Mouse (Mus musculus) midbrain, postnatal 0 days (tissue): ENCODE data around the gene Zranb3. TPM values are rescaled to one million over a fixed set of nuclear protein-coding genes. Genes with fewer than 3 reads are reported as not detected.

ENCODE experiments used
- ATAC-seq: fragments of 200-750 bp; cut with Nextera tagmentation; 2 replicates; pipeline ENCODE4 v1.8.0; 2017; ENCODE audit warnings: moderate number of reproducible peaks, mild to moderate bottlenecking, moderate TSS enrichment, moderate library complexity; ENCODE audit not compliant: low FRiP score
- DNase-seq: peaks from one replicate; pipeline ENCODE4 v3.0.0-alpha.2; 2015; ENCODE audit warnings: low spot score
- H3K27ac ChIP-seq: fragments of 300-500 bp; sonication (generic); 2 replicates; pipeline ENCODE4 v1.5.1; 2014; ENCODE audit warnings: low read depth, mild to moderate bottlenecking, low read length, mixed read lengths
- H3K27me3 ChIP-seq: fragments of 300-500 bp; sonication (generic); 2 replicates; pipeline ENCODE4 v1.6.1; 2014; ENCODE audit warnings: low read length, control low read depth, mixed read lengths; ENCODE audit not compliant: insufficient read depth
- H3K36me3 ChIP-seq: fragments of 300-500 bp; sonication (generic); 2 replicates; pipeline ENCODE4 v1.6.1; 2014; ENCODE audit warnings: low read length, control low read depth, mixed read lengths; ENCODE audit not compliant: insufficient read depth
- H3K4me1 ChIP-seq: fragments of 300-500 bp; sonication (generic); 2 replicates; pipeline ENCODE4 v1.6.1; 2014; ENCODE audit warnings: mild to moderate bottlenecking, control low read depth, antibody characterized with exemption, low read length, mixed read lengths; ENCODE audit not compliant: insufficient read depth
- H3K4me2 ChIP-seq: fragments of 300-500 bp; sonication (generic); 2 replicates; pipeline ENCODE4 v1.6.1; 2014; ENCODE audit warnings: low read depth, mild to moderate bottlenecking, low read length, mixed read lengths; ENCODE audit not compliant: poor library complexity, severe bottlenecking
- H3K4me3 ChIP-seq: fragments of 300-500 bp; sonication (generic); 2 replicates; pipeline ENCODE4 v1.5.1; 2014; ENCODE audit warnings: low read depth, mild to moderate bottlenecking, low read length, moderate library complexity
- H3K9ac ChIP-seq: fragments of 300-500 bp; sonication (generic); replicated peaks from 2 replicates; pipeline ENCODE4 v1.6.1; 2014; ENCODE audit warnings: mild to moderate bottlenecking, low read length, moderate library complexity, mixed read lengths; ENCODE audit not compliant: poor library complexity, severe bottlenecking
- H3K9me3 ChIP-seq: fragments of 300-500 bp; sonication (generic); 2 replicates; pipeline ENCODE4 v1.6.1; 2016; ENCODE audit warnings: low read length, control low read depth
- CTCF ChIP-seq: IDR thresholded peaks from 2 replicates; pipeline ENCODE4 v1.5.1; 2016; ENCODE audit warnings: antibody characterized with exemption, mild to moderate bottlenecking
- WGBS: fragments of 180-500 bp; shearing (Covaris S2); extraction: QIAGEN DNeasy Blood & Tissue Kit; methylation state at CpG from one replicate; pipeline ENCODE4 v1.1.7; 2014; 5-methylcytosine and 5-hydroxymethylcytosine counted together
- polyA plus RNA-seq: library from polyadenylated mRNA; unstranded; fragments of >200 nt; fragmentation: Nextera tagmentation; extraction: Ambion mirVana; gene quantifications from 2 replicates; pipeline ENCODE4 v1.2.1, GENCODE M21; 2015
- total RNA-seq: library from RNA; depleted of rRNA; stranded (reverse); fragments of >200 nt; gene quantifications from 2 replicates; pipeline ENCODE4 v1.2.3, GENCODE M21; 2014

Zranb3 gene
- total and polyA plus RNA-seq, 2 experiments from 2014 or later = 2.9 to 4.2 TPM

- no peak overlapping the region for H3K27ac ChIP-seq
- no peaks in the 10 kb centered on the region for H3K4me1 ChIP-seq
- TF ChIP-seq CTCF = no peak
- WGBS = 79% methylated on average over 5 of the region's 5 CpGs
- no peak overlapping the region for H3K4me3 ChIP-seq
- H3K36me3 ChIP-seq = no peaks in the 10 kb centered on the region
- H3K9me3 ChIP-seq = no peaks in the 10 kb centered on the region
- H3K4me2 ChIP-seq = no peak overlapping the region
- no peaks in the 10 kb centered on the region for H3K27me3 ChIP-seq
- DNase-seq (no peak), ATAC-seq (no peak)
- no peak overlapping the region for H3K9ac ChIP-seq
Observed at GRCm38 (mm10) chr1:128080936-128081696, 21.7 kb downstream of the Zranb3 start.

- Histone ChIP-seq H3K4me1 (no peaks in the 10 kb centered on the region), H3K4me2 (no peak overlapping the region), H3K4me3 (no peak overlapping the region), H3K36me3 (no peaks in the 10 kb centered on the region), H3K27ac (no peak overlapping the region), H3K27me3 (no peaks in the 10 kb centered on the region), H3K9me3 (no peaks in the 10 kb centered on the region), H3K9ac (no peak overlapping the region)
- no peak for DNase-seq
- TF ChIP-seq CTCF = no peak
- WGBS = 100% methylated on average over 1 of the region's 1 CpGs
- no peak for ATAC-seq
Observed at GRCm38 (mm10) chr1:128078646-128079045, 24.2 kb downstream of the Zranb3 start.

DNA sequence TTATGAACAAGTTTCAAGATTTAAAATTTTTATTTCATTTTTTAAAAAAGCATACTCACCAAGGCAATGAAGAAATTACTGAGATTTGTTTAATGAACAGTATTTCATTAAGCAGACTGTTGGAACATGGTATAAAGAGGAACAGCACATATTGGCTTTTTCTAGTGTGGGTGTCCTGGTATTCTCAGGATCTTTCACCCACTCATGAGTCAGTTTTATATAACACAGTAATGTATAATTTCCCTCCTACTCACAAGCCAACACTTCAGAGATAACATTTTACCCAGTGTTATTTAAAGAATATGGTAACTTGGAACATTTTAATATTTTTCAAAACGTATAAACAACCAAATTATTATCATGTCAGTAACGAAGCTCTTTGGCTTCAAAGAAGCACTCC lies 25.1 kb downstream of the Zranb3 start:
- Histone ChIP-seq H3K4me2 (no peak overlapping the region), H3K9ac (no peak overlapping the region), H3K4me1 (no peaks in the 10 kb centered on the region), H3K27ac (no peak overlapping the region), H3K27me3 (no peaks in the 10 kb centered on the region), H3K4me3 (no peak overlapping the region), H3K9me3 (no peaks in the 10 kb centered on the region), H3K36me3 (no peaks in the 10 kb centered on the region)
- DNase-seq = no peak
- TF ChIP-seq CTCF = no peak
- ATAC-seq = no peak
- 98% methylated on average over 2 of the region's 2 CpGs for WGBS

- H3K9me3 ChIP-seq = no peaks in the 10 kb centered on the region
- DNase-seq = no peak
- H3K36me3 ChIP-seq = no peaks in the 10 kb centered on the region
- no peak overlapping the region for H3K9ac ChIP-seq
- H3K27me3 ChIP-seq = no peaks in the 10 kb centered on the region
- H3K4me3 ChIP-seq = no peak overlapping the region
- no peak overlapping the region for H3K4me2 ChIP-seq
- no peaks in the 10 kb centered on the region for H3K4me1 ChIP-seq
- H3K27ac ChIP-seq = no peak overlapping the region
- 81% methylated on average over 8 of the region's 8 CpGs for WGBS
- TF ChIP-seq CTCF = no peak
- no peak for ATAC-seq
Observed at GRCm38 (mm10) chr1:128076791-128077479, 25.9 kb downstream of the Zranb3 start.

DNA sequence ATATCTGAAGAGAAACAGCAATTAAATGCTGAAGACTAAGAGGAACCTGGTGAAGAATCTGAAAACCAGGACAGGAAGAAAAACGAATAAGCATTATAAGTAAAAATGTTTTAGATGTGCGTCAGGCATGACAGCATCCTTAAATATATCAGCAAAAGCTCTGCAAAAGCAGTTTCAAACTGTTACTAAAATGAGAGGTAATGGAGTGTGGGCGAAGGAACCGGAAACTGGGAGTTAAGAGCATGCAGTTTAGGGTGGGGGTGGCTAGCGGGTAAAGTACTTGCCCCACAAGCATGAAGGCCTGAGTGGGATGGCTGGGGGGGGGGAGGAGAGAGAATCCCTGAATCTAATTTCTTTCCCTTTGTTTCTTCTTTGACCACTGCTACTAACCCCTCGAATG lies 29.8 kb downstream of the Zranb3 start:
- Histone ChIP-seq H3K36me3 (no peaks in the 10 kb centered on the region), H3K4me2 (no peak overlapping the region), H3K4me1 (no peaks in the 10 kb centered on the region), H3K4me3 (no peak overlapping the region), H3K9ac (no peak overlapping the region), H3K27me3 (no peaks in the 10 kb centered on the region), H3K9me3 (no peaks in the 10 kb centered on the region), H3K27ac (no peak overlapping the region)
- DNase-seq = no peak
- no peak for ATAC-seq
- no peak for TF ChIP-seq CTCF
- WGBS = 96% methylated on average over 6 of the region's 6 CpGs

DNA sequence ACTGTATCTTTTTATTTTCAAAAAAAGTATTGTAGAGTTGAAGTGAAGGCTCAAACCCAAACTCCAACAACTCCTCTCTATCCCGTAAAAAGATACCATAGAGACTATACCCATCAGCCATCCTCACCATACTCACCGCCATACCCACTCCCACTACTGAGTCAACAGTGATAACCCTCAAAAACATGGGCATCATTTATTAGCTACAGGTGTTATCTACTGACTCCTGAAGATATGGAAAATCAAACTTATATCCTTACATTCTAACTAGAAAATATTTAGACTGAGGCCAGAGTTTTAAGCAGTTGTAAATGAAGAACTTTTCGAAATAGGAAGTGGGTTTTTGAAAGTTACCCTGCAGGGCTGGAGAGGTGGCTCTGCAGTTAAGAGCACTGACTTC lies 32.8 kb downstream of the Zranb3 start:
- Histone ChIP-seq H3K27me3 (no peaks in the 10 kb centered on the region), H3K4me2 (no peak overlapping the region), H3K27ac (no peak overlapping the region), H3K36me3 (no peaks in the 10 kb centered on the region), H3K4me3 (no peak overlapping the region), H3K4me1 (no peaks in the 10 kb centered on the region), H3K9me3 (no peaks in the 10 kb centered on the region), H3K9ac (no peak overlapping the region)
- DNase-seq = no peak
- no peak for ATAC-seq
- WGBS = 98% methylated on average over 3 of the region's 3 CpGs
- TF ChIP-seq CTCF = no peak
